Mouse (Mus musculus) adrenal gland, adult 2 months (tissue): ENCODE measurements around the gene Mgme1. TPM values are rescaled to one million over a fixed set of nuclear protein-coding genes. Genes with fewer than 3 reads are reported as not detected.

Experiments
- DNase-seq: peaks from one replicate; pipeline ENCODE4 v3.0.0; 2021
- polyA plus RNA-seq: library from polyadenylated mRNA; depleted of rRNA; stranded (reverse); fragments of >200 nt; gene quantifications from 2 replicates; pipeline ENCODE4 v1.2.3, GENCODE M21; 2012; rRNA removed
- total RNA-seq, 2 experiments: library from RNA; stranded (reverse); gene quantifications; 2 replicates each; pipeline ENCODE4 v1.2.3; 2021

Mgme1 gene
- total and polyA plus RNA-seq, 3 experiments, result 4.6 to 22.7 (median 22.3) TPM

DNA sequence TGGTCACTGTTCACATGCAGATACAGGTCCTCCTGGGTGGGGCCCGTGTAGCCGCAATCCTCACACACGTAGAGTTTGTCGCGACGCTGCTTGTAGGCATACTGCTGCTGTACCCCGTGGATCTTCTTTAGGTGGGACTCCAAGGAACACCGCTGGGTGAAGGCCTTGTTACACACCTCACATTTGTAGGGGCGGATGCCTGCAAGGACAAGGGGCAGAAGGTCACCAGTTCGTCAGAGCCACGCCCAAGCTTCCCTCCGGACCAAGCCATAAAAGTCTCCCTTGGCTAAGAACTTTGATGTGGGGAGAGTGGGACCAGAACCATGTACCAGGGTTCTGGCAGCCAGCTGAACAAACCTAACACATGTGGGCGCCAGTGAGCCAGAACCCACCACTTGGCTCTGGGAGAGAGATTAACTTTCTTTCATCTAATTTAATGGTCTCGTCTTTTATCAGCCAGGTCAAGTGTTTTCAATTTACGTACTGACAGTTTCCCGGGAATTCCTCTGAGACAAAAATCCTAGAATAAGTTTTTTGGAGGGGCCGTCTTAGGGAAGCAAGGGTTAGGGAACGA is 35.3 kb downstream of the Mgme1 start:
- no peak for DNase-seq

DNA sequence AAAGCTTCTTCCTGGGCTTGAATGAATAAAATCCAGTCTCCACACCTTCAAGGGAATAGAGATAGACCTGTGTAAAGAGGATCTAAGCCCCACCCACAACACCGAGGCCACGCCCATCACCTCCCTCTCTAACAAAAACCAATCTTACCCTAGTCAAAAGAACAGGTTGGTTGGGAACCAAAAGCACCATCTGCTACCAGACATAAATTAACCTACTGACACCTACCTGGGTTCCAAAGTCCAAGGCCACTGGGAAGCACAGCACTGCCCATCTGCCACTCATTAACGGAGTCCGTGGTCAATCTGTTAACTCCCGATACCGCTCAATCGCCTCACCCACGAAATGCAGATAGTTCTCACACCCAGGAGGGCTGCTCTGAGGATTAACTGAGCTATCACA is 38.1 kb downstream of the Mgme1 start:
- DNase-seq, result no peak

DNA sequence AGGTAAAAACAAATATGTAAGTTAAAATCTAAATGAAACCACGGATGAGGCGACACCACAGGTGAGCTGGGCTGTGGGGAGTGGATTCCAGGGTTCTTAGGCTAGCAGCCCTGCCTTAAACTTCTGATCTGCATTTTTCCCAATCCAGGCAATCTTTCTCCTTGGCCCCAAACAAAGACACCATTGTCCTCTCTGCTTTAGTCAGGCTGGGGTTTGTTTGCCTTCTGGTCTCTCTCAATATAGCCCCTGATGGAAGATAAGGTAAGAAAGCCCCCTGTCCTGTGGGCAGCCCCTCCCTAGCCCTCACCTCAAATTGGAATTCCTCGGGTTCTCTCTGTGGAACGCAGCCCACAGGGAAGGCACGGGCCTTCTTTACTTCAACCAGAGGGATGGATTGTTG is 39.8 kb downstream of the Mgme1 start:
- DNase-seq, result no peak

DNA sequence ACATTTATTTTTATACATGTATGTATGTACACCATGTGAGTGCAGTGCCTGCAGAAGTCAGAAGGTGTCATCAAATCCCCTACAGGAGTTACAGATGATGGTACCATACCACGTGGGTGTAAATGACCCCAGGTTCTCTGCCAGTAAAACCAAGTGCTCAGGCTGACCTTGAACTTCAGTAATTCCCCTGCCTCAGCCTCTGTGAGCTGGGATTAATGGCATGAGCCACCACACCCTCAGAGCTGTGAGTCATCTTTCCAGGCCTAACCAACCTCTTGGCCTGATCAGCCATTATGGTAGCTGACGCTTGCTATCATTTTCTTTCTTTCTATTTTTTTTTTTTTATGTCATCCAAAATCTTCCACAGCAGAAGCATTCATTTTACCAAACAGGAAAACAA is 40.9 kb downstream of the Mgme1 start:
- DNase-seq, result no peak

DNA sequence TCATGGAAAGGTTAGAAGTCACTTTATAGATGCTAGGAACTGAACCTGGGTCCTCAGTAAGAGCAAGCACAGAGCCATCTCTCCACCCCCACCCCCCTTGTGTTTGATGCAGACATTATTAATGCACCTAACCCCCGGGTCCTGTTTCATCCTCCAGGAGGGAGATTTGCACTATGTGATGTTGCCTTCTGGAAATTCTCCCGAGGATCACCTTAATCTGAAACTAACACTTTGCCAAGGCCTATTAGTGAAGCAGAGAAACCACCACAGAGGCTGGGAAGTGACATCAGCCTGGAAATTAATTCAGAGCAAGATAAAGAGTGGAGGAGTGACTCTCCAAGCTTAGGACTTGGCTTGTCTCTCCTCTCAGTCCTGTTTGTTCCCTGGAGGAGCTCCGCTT is 53.8 kb downstream of the Mgme1 start:
- no peak for DNase-seq

DNA sequence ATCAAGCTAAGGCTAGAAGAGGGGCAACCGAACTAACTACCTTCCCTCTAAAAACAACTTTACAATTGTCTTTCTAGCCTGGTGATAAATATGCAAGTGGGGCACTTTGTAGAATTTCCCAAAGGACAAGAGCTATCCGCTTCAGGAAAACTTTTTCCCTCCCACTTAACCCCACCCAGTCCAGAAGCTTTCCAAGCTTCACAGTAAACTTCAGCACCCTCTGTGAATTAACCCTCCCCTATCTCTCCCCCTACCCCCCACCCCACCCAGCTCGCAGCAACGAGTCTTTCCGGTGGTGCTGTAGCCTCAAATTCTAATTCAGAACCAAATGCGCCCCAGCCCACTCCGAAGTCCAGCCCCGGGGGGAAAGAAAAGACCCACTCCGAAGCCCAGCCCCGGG is 59.0 kb downstream of the Mgme1 start:
- no peak for DNase-seq

DNA sequence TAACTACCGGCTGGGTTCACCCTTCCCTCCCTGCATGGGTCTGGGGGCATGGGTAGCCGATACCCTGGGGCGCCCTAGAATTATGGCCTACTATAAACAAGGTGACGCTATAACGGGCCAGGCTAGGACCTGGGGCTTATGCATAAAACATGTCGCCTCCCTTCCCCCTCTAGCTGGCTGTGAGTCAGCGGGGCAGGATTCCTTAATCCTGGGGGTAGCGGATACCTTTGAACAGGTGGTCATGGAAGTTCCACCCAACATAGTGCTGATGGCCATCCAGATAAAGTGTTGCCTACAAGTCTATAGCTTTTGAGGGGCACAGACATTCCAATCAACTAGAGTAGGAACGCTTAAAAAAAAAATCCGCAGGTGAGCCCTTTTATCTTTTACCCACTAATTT is 59.5 kb downstream of the Mgme1 start:
- no peak for DNase-seq

DNA sequence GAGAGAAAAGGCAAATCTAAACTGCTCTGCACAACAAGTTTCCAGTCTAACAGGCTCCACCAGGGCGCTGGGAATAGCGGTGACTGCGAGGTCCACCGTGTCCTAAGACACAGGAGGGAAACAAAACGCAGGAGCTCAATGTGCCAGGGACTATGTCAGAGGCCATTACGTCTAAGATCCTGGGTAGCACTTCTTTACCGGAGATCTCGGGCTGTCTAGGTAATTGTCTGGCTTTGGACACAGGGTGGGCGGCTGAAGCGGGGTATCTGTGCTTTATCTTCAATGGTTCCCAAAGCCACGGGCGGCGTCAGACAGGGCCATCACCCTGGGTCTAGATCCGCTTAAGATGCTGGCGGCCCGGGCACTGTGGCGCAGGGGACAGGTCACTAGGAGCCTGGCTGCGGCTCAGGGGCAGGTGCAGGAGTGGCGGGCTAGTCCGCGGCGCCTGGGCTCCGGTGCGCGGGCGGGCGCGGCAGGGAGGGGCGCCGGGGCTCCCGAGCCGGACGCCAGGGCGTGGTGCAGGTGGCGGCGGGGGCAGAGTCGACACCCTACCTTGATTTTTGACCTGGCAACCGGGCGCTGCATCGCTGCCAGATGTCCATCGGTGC is 60.0 kb downstream of the Mgme1 start:
- no peak for DNase-seq

Other genes with a start within 250 kb of the Mgme1 start
- not detected for gene Banf2, start 237.6 kb upstream of the Mgme1 start, total RNA-seq
- not detected in 2 replicates for gene Banf2, start 237.6 kb upstream of the Mgme1 start, polyA plus RNA-seq
- 100 to 1,000 TPM in 1 of 2 experiments, 10 to 100 TPM in 1; 87.4 to 105 TPM for gene Snx5, start 243 bp downstream of the Mgme1 start, total RNA-seq
- 34.9 and 35.1 TPM in 2 replicates for gene Snx5, start 243 bp downstream of the Mgme1 start, polyA plus RNA-seq
- not detected for gene Ovol2, start 61.5 kb downstream of the Mgme1 start, total RNA-seq
- gene Ovol2, start 61.5 kb downstream of the Mgme1 start, polyA plus RNA-seq, result not detected in 2 replicates
- gene Kat14, start 98.3 kb downstream of the Mgme1 start, total RNA-seq, result 10 to 100 TPM; 24.5 to 25.7 TPM
- gene Kat14, start 98.3 kb downstream of the Mgme1 start, polyA plus RNA-seq, result 11.2 and 13.7 TPM in 2 replicates
- 1 to 10 TPM; 2.4 to 6.8 TPM for gene Pet117, start 98.3 kb downstream of the Mgme1 start, total RNA-seq
- not detected in 2 replicates for gene Pet117, start 98.3 kb downstream of the Mgme1 start, polyA plus RNA-seq